Mouse (Mus musculus): ENCODE measurements around the gene BC024978. TPM values are rescaled to one million over a fixed set of nuclear protein-coding genes. Genes with fewer than 3 reads are reported as not detected.

The BC024978 gene
- polyA plus RNA-seq, 1 experiment from 2014 or later, result 2.8 TPM

GRCm38 (mm10) chr7:27259271-27259721, 63.7 kb downstream of the BC024978 start:
- Histone ChIP-seq H3K4me2 (ENCODE audit: low read depth, low read length) (peak overlapping the region; percentile 92), H3K4me1 (ENCODE audit: control insufficient read depth, insufficient read depth, low read length) (peaks cover 27% of the 10 kb centered on the region), H3K9me3 (ENCODE audit: control insufficient read depth, low read length) (no peaks in the 10 kb centered on the region)

GRCm38 (mm10) chr7:27259771-27260170, 64.2 kb downstream of the BC024978 start:
- H3K4me1 ChIP-seq (ENCODE audit: control insufficient read depth, insufficient read depth, low read length), result peaks cover 27% of the 10 kb centered on the region
- WGBS, result 32% methylated on average over 5 of the region's 5 CpGs
- peak overlapping the region; percentile 75 for H3K4me3 ChIP-seq (ENCODE audit: low read length)
- H3K27ac ChIP-seq (ENCODE audit: low read length), result 0 out of 2 replicates have a peak overlapping the region, but pooled peaks have one; percentile 12
- no peaks in the 10 kb centered on the region; the same call in 1 of the 2 replicates for H3K36me3 ChIP-seq (ENCODE audit: control insufficient read depth, insufficient read depth, low read length)
- H3K27me3 ChIP-seq (replicated peaks; ENCODE audit: control insufficient read depth, insufficient read depth, low read length), result no peaks in the 10 kb centered on the region
- H3K9me3 ChIP-seq (ENCODE audit: control insufficient read depth, low read length), result no peaks in the 10 kb centered on the region
- H3K4me2 ChIP-seq (ENCODE audit: low read depth, low read length), result peak overlapping the region; percentile 92
- ATAC-seq, result no peak
- peak overlapping the region; percentile 86 for H3K9ac ChIP-seq (ENCODE audit: low read depth, low read length)

More at GRCm38 (mm10) chr7:27259271-27259721, 63.7 kb downstream of the BC024978 start:
- H3K36me3 ChIP-seq (ENCODE audit: control insufficient read depth, insufficient read depth, low read length), result no peaks in the 10 kb centered on the region; the same call in 1 of the 2 replicates
- no peaks in the 10 kb centered on the region for H3K27me3 ChIP-seq (replicated peaks; ENCODE audit: control insufficient read depth, insufficient read depth, low read length)
- no peak for ATAC-seq
- peak overlapping the region; percentile 86 for H3K9ac ChIP-seq (ENCODE audit: low read depth, low read length)
- WGBS, result 17% methylated on average over 9 of the region's 9 CpGs
- H3K27ac ChIP-seq (ENCODE audit: low read length), result peak overlapping the region; percentile 60
- H3K4me3 ChIP-seq (ENCODE audit: low read length), result peak overlapping the region; percentile 75

MicroRNA genes within 50 kb of the gene (microRNA counts, 519-probe panel; counts per million panel counts)
- 726 counts per million, percentile 2 among the panel's probes with 10 or more counts for microRNA mmu-miR-1191

Small RNA genes within 50 kb of the gene (microRNA-seq; reads per million reads assigned to microRNA genes)
- gene Mir1191 (2.3 reads per million, percentile 2 among the genes with 10 or more reads in this experiment), gene Mir3101 (1.4 reads per million)

Other genes with a start within 250 kb of the BC024978 start
- 0.23 TPM in 1 of 2 replicates, not detected in the other for gene Cyp2a12, start 166.7 kb upstream of the BC024978 start, polyA plus RNA-seq (2015; fragmentation: Nextera tagmentation; extraction: Ambion mirVana)
- 0.17 TPM in 1 of 2 replicates, not detected in the other for gene Cyp2f2, start 75.9 kb upstream of the BC024978 start, polyA plus RNA-seq (2015; fragmentation: Nextera tagmentation; extraction: Ambion mirVana)
- 0.09 TPM in 1 of 2 replicates, not detected in the other for gene Cyp2t4, start 42.1 kb upstream of the BC024978 start, polyA plus RNA-seq (2015; fragmentation: Nextera tagmentation; extraction: Ambion mirVana)
- 66.1 and 72.4 TPM in 2 replicates for gene Egln2, start 29.0 kb upstream of the BC024978 start, polyA plus RNA-seq (2015; fragmentation: Nextera tagmentation; extraction: Ambion mirVana)
- gene Rab4b, start 16.9 kb upstream of the BC024978 start, polyA plus RNA-seq (2015; fragmentation: Nextera tagmentation; extraction: Ambion mirVana), result 69.9 and 70.1 TPM in 2 replicates
- gene Gm21983, start 14.7 kb upstream of the BC024978 start, polyA plus RNA-seq (2015; fragmentation: Nextera tagmentation; extraction: Ambion mirVana), result not detected in 2 replicates
- 3.8 and 5.1 TPM in 2 replicates for gene Mia, start 14.6 kb upstream of the BC024978 start, polyA plus RNA-seq (2015; fragmentation: Nextera tagmentation; extraction: Ambion mirVana)
- 227 and 251 TPM in 2 replicates for gene Snrpa, start 490 bp downstream of the BC024978 start, polyA plus RNA-seq (2015; fragmentation: Nextera tagmentation; extraction: Ambion mirVana)
- gene Itpkc, start 32.9 kb downstream of the BC024978 start, polyA plus RNA-seq (2015; fragmentation: Nextera tagmentation; extraction: Ambion mirVana), result 8.3 and 9.5 TPM in 2 replicates
- gene Coq8b, start 37.2 kb downstream of the BC024978 start, polyA plus RNA-seq (2015; fragmentation: Nextera tagmentation; extraction: Ambion mirVana), result 25.5 and 26.3 TPM in 2 replicates
- gene Numbl, start 62.7 kb downstream of the BC024978 start, polyA plus RNA-seq (2015; fragmentation: Nextera tagmentation; extraction: Ambion mirVana), result 9.1 and 10.8 TPM in 2 replicates
- 70.2 and 79.2 TPM in 2 replicates for gene Ltbp4, start 141.9 kb downstream of the BC024978 start, polyA plus RNA-seq (2015; fragmentation: Nextera tagmentation; extraction: Ambion mirVana)
- gene Shkbp1, start 160.2 kb downstream of the BC024978 start, polyA plus RNA-seq (2015; fragmentation: Nextera tagmentation; extraction: Ambion mirVana), result 35.6 and 37.8 TPM in 2 replicates
- 1.6 TPM in 1 of 2 replicates, not detected in the other for gene Gm20479, start 161.6 kb downstream of the BC024978 start, polyA plus RNA-seq (2015; fragmentation: Nextera tagmentation; extraction: Ambion mirVana)